Mouse (Mus musculus) ovary, adult 18-20 months (tissue): ENCODE measurements around the gene Hist1h3g.
A peak's percentile ranks its signal among the peaks of the same experiment; 100 is the strongest.
"Not testable (repeated sequence)": the region's sequence is repeated elsewhere in the genome, so short reads cannot be mapped to it uniquely, and the experiment has no call there.

ENCODE experiments used
- DNase-seq: peaks from one replicate; pipeline ENCODE4 v3.0.0; 2022; ENCODE audit warnings: low spot score, mixed read lengths

Gene Hist1h3g

DNA sequence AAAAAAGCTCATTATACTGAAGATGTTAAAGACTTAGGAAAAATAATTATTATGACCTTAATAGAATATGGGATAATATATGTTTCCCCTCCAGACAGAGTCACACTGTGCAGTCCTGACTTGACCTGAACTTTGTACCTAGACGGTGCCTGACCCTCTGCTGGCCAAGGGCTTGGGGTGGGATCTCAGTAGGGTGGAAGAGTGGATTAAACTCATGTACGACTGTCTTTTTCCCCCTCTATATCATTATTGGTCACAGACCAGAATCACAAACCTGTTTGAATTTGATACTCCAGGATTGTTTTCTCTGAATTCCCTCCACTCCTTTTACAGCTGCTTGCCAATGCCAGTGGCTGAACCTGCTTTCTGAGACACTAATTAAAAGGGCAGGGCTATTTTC, 25.5 kb downstream of the Hist1h3g start:
- not testable (repeated sequence) for DNase-seq

DNA sequence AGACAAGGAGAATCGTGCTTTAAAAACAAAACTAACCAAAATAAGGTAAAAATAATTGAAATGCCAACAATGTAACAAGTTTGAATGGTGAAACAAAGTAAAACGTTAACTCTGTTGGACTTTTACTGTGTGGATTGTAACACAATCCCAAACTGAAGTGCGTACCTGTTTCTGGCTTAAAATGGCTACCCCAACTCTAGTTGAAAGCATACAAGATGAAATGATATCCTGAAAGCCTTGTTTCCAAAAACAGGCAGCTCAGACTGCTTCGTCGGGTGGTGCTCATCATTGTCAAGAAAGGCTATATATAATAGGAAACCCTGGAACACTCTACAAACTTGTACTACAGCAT, 26.3 kb downstream of the Hist1h3g start:
- DNase-seq, result not testable (repeated sequence)

DNA sequence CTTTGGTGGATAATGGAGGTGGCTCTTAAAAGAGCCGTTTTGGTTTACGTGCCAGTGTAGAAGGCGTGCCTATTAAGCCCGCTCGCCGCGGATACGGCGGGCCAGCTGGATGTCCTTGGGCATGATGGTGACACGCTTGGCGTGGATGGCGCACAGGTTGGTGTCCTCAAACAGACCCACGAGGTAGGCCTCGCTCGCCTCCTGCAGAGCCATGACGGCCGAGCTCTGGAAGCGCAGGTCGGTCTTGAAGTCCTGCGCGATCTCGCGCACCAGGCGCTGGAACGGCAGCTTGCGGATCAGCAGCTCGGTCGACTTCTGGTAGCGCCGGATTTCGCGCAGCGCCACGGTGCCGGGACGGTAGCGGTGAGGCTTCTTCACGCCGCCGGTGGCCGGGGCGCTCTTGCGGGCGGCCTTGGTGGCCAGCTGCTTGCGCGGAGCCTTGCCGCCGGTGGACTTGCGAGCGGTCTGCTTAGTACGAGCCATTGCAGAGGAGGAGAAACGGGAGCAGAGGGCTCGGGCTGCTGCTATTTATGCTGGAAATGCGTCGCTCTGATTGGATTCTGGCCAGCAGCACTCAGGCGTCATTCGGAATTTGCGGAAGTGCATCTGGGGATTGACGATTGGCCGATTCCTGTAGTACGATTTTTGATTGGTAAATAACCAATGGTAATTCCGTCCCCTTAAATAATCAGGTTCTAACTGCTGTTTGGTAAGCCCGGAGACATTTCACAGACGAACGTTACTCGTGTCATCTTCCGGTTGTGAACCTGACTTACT, 26.8 kb downstream of the Hist1h3g start, which contains the start of gene Hist1h3e:
Hist1h3e (minus strand) TSS at position 487 of the 777 bp plus-strand sequence.
- DNase-seq, result peak; percentile 90

DNA sequence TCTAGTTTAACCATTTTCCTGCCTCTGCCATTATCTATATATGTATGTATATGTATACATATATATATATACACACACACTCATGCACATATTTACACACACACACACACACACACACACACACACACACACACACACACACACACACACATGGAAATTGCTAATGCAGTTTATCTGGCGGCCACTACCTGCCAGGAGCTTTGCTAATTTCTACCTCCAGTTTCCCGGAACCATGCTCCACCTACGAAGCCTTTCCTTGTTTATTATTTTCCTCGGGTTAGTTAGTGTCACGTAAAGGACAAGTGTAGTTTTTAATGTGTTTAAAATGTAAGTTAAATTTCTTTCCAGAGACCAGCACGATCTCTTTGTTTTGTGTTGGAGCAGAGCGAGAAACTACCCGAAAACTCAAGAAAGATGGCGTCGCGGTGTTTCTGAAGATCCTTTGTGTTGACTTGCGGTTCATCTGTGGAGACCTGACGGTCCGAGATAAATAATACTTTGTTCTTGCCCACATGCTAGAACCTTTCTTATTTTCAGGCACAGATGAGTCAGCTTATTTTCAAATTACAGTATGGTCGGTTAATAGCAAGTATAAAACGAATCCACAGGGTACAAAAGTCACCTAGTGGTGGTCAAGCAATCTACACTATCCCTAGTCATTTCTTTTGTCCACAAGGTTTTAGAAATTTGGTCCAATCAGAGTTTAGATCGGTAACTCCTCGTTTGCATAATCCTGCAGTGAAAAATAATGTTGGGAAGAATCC, 27.7 kb downstream of the Hist1h3g start:
- no peak for DNase-seq

DNA sequence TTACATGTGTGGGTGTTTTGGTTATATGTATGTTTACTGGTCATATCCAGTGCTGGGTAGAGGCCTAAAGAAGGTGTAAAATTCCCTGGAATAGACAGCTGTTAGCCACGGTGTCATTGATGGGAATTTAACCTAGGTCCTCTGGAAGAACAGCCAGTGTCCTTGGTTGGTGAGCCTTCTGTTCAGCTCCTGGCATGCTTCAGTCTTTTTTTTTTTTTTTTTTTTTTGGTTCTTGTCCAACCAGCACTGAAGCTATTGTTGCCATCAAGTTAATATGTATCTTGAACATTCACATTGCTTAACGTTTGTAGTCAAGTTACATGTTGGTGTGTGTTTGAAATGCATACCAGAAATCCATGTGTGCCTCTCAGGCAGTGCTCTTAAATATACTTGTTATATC, 29.3 kb downstream of the Hist1h3g start:
- DNase-seq, result no peak

DNA sequence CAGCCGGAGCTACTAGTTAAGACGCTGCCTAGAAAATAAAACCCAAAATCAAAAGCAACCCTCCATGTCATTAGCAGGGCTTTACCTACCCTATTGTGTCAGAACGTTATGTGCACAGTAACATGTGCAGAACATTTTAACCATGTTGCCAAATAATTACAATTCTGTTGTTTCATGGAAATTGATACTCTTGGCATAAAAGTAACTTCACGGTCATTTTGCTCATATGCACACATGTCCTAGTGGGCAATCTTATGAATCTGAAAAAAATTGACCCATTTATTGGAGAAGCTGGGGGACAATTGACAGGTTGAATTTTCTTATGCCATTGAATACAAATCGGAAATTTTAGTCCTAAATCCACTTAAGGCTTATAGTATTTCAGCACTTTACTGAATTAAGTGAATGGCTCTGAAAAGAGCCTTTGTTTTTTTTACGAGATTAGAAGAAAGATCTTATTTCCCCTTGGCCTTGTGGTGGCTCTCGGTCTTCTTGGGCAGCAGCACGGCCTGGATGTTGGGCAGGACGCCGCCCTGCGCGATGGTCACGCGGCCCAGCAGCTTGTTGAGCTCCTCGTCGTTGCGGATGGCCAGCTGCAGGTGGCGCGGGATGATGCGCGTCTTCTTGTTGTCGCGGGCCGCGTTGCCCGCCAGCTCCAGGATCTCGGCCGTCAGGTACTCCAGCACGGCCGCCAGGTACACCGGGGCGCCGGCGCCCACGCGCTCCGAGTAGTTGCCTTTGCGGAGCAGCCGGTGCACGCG, 35.2 kb downstream of the Hist1h3g start:
- DNase-seq, result not testable (repeated sequence)

DNA sequence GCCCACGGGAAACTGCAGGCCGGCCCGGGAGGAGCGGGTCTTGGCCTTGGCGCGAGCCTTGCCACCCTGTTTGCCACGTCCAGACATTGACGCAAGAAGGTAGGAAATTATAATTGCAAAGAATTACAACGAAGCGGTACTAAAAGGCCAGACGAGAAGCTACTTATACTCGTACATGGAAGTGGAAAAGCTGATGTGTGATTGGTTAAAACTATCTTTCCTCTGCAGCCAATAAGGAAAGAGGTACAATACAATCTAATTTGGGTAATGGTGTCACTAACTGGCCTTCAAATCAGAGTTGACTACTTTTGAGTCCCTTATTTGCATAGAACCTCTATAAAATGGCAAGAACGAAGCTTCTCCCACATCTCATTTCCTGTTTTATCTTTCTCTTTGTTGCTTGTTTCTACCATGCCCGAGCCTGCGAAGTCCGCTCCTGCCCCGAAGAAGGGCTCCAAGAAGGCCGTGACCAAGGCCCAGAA, 35.8 kb downstream of the Hist1h3g start, which contains the start of the genes Hist1h2ae and Hist1h2bg:
Hist1h2ae (minus strand) TSS at position 199 of the 482 bp plus-strand sequence.
Hist1h2bg (plus strand) TSS at position 375 of the 482 bp plus-strand sequence.
- peak; percentile 66 for DNase-seq

DNA sequence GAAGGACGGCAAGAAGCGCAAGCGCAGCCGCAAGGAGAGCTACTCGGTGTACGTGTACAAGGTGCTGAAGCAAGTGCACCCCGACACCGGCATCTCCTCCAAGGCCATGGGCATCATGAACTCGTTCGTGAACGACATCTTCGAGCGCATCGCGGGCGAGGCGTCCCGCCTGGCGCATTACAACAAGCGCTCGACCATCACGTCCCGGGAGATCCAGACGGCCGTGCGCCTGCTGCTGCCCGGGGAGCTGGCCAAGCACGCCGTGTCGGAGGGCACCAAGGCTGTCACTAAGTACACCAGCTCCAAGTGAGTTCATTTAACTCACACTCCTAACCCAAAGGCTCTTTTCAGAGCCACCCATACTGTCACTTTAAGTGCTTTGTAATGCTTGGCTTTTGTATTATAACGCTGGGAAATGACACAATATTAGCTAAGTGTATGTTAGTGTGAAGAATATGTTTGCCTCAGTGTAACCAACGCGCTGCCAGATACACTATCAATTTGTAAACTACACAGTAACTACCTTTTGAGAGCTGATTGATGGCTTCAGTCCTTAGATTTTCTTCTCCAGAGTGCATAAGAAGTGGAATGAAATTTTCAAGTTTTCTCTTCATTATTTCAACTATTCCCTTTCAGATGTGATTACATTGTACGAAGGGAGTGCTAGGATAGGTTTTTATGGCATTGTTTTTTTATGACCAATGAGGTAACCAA, 36.4 kb downstream of the Hist1h3g start:
- not testable (repeated sequence) for DNase-seq

DNA sequence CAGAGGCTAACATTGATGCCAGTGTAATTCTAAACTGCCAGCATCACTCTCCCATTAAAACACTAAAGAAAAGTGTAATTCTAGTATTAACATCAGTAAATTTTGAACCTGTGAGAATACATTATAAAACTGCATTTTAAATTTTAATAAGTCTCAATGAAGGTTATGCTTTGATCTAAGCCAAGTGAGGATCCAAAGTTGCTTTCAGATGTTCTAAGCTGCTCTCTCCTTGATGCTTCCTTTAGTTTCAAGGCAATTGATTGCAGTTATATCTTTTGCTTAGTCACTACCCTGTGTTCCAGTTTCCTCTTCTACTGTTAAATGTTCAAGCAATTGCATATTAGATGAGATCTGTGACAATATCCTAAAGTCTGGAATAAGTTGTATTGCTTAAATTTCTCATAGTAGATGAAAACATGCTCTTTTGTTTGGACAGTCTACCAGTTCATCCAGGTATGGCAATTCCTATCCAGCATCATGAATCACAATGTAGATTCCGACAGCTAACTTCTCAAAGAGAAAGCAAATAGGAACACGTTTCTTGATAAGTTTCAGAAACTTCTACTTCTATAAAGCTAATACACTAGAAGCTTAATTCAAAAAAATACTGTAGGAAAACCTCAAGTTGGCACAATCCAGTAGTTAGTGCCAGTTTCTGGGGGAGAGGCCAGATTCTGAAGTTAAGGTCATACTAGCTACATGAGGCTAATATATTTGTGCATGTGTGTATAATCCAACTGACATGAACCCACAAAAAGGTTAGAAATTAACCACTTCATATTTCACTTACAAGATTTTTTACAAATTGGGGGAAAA, 37.2 kb downstream of the Hist1h3g start:
- no peak for DNase-seq

DNA sequence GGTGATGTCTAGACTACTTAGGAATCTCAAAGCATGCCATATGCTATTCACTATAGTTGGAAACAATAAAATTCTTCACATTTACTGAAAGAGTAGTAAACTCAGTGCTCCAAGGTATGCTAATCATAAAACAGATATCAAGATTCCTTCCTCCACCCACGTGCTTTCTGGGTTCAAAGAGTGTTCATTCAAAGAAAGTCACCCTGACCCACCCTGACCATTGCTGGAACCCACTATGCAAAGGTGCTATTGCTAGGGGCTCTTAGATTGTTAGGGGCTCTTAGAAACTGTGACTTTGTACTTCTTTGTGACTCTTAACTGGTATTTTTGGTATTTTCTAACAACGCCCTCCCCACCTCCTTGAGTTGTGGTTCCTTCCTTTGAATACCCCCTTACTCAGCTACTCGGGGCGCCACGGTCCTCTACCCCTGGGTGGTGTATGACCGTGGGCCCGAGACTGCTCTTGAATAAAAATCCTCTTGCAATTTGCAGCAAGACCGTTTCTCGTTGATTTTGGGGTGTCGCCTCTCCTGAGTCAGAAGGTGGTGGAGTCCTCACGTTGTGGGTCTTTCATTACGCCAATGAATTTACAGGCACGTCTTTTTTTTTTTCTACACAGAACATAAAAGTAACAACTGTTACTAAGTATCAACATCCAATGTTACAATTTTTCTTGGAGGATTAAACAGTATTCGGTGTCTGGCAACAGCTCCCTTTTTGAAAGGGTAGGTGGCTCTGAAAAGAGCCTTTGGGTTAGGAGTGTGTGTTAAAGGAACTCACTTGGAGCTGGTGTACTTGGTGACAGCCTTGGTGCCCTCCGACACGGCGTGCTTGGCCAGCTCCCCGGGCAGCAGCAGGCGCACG, 38.0 kb downstream of the Hist1h3g start:
- not testable (repeated sequence) for DNase-seq

DNA sequence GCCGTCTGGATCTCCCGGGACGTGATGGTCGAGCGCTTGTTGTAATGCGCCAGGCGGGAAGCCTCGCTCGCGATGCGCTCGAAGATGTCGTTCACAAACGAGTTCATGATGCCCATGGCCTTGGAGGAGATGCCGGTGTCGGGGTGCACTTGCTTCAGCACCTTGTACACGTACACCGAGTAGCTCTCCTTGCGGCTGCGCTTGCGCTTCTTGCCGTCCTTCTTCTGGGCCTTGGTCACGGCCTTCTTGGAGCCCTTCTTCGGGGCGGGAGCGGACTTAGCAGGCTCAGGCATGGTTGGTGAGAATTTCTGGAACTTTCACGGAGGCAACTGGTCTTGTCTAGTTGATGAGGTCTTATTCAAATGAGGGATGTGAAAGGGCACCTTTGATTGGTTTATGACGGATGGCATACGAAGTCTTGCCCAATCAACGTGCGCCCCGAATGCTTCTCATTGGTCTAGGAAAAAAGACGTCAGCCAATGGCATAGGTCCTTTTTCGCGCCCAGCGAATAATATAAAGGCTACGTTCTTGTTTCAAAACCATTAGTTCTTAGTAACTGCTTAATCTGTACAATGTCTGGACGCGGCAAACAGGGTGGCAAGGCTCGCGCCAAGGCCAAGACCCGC, 38.8 kb downstream of the Hist1h3g start, which contains the start of the genes Hist1h2bf and Hist1h2ad:
Hist1h2bf (minus strand) TSS at position 299 of the 627 bp plus-strand sequence.
Hist1h2ad (plus strand) TSS at position 484 of the 627 bp plus-strand sequence.
- DNase-seq, result peak; percentile 85

DNA sequence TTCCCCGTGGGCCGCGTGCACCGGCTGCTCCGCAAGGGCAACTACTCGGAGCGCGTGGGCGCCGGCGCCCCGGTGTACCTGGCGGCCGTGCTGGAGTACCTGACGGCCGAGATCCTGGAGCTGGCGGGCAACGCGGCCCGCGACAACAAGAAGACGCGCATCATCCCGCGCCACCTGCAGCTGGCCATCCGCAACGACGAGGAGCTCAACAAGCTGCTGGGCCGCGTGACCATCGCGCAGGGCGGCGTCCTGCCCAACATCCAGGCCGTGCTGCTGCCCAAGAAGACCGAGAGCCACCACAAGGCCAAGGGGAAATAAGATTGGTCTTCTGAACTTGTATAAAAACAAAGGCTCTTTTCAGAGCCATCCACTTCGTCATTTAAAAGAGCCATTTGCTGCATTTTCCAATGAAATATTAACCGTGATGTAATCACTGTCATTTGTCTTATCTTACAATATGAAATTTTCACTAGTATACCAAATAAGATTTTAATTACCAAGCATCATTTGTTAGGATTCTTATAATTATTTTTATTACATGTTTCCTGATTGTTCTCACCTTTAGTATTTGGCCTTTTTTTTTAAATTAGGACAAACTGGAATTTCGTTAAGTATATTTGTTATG, 39.4 kb downstream of the Hist1h3g start:
- not testable (repeated sequence) for DNase-seq

DNA sequence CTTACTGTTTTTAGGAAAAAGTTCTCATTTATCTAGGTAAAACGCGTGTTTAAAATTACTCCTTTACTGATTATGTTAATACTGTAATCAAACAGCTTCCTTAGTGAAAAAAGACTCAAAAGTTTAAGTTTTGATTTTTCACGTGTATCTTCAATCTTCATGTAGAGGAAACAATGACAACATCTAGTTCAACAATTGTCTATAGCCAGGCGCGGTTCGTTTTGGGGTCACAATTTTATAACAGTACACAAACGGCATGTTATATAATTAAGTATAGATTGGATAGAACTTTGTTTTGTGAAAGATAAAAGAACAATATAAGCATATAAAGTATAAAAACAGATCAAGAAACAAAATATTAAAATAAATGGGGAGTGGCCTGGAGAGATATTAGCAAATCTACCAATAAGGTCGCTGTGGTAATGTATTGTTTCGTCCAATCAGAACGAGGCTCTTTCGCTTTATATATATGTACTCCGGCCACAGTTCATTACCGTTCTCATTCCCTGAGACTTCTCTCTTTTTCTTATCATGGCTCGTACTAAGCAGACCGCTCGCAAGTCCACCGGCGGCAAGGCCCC, 40.1 kb downstream of the Hist1h3g start, which contains the start of gene Hist1h3d:
Hist1h3d (plus strand) TSS at position 493 of the 581 bp plus-strand sequence.
- no peak for DNase-seq

DNA sequence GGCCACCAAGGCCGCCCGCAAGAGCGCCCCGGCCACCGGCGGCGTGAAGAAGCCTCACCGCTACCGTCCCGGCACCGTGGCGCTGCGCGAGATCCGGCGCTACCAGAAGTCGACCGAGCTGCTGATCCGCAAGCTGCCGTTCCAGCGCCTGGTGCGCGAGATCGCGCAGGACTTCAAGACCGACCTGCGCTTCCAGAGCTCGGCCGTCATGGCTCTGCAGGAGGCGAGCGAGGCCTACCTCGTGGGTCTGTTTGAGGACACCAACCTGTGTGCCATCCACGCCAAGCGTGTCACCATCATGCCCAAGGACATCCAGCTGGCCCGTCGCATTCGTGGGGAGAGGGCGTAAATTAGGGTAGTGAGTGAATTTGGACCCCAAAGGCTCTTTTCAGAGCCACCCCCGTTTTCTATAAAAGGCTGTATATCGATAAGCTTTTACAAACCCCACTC, 40.7 kb downstream of the Hist1h3g start:
- DNase-seq, result not testable (repeated sequence)

DNA sequence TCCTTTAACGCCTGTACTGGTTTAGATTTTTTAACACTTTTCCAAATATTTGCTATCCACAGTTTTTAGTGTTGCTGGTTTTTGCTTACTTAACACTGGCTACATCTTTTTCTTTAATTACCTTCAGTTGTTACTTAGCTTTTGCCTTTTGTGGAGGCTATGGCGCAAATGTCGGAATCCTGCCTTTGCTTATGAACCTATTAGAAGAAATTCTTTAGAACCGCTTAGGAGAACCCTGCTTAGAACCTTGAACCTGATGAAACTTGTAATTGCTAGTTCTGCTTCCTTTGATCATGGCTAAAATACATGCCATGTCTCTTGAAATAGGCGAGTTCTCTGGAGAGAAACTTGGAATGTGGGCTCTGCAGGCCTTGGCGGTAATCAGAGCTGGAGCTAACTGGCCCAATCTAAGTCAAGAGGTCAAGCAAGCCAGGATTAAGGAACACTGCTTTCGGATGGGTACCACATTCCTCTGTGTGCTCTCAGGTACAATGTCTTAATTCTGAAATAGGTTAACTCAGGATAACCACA, 41.2 kb downstream of the Hist1h3g start:
- DNase-seq, result no peak

DNA sequence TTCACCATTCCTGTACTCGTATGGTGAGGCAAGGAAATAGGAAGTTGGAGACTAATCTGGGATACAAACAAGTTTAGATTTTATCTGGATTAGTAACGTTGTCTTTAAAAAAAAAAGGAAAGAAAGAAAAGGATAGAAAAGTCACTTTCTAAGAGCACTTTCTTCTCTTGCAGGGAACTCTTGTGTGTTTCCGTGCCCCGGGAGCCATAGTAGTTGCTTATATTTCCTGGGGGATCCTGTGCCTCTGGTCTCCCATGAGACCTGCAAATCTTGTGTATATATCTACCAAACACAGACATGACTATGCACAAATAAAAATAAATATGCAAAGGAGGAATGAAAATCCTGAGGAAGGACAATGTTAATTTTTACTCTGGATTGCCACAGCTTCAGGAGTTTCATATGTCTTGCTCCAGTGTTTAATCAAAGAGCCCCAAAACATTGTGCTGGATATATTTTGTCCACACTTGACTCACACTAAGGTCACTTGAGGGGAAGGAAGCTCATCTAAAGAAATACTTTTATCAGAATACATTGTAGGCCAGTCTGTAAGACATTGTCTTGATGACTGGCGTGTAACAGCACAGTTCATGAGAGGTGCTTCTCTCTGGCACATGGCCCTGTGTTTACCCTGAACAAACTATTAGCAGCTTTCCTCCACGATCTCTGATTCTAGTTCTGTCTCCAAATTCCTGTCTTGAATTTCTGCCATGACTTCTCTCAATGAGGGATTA, 41.9 kb downstream of the Hist1h3g start:
- no peak for DNase-seq

DNA sequence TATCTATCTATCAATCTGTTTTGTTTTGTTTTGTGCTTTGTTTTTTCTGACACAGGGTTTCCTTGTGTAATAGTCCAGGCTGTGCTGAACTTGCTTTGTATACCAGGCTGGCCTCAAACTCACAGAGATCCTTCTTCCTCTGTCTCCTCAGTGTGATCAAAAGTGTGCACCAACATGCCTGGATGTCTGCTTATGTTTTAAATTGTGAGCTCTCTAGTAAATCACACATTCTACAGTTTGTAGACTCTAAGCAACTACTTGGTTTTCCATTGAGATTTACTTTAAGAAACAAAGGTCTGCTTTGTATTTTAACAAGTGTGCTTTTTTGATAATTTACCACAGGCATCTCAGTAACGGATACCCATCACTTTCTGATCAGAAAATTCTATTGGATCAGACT, 42.6 kb downstream of the Hist1h3g start:
- DNase-seq, result no peak
